Mouse (Mus musculus) hindbrain, postnatal 0 days (tissue): ENCODE data around the gene Gfod1. TPM values are rescaled to one million over a fixed set of nuclear protein-coding genes. Genes with fewer than 3 reads are reported as not detected.

ENCODE experiments used
- ATAC-seq: fragments of 200-750 bp; cut with Nextera tagmentation; 2 replicates; pipeline ENCODE4 v1.8.0; 2017; ENCODE audit warnings: mild to moderate bottlenecking, moderate TSS enrichment, moderate library complexity
- DNase-seq: peaks from one replicate; pipeline ENCODE4 v3.0.0-alpha.2; 2015; ENCODE audit warnings: low spot score
- H3K27ac ChIP-seq: fragments of 300-500 bp; sonication (generic); 2 replicates; pipeline ENCODE4 v1.5.1; 2014; ENCODE audit warnings: mild to moderate bottlenecking
- H3K27me3 ChIP-seq: fragments of 300-500 bp; sonication (generic); 2 replicates; pipeline ENCODE4 v1.6.1; 2014; ENCODE audit warnings: low read length, mixed read lengths; ENCODE audit not compliant: insufficient read depth
- H3K36me3 ChIP-seq: fragments of 300-500 bp; sonication (generic); 2 replicates; pipeline ENCODE4 v1.6.1; 2014; ENCODE audit warnings: low read length, mixed read lengths; ENCODE audit not compliant: insufficient read depth
- H3K4me1 ChIP-seq: fragments of 300-500 bp; sonication (generic); 2 replicates; pipeline ENCODE4 v1.6.1; 2014; ENCODE audit warnings: antibody characterized with exemption, low read length, mixed read lengths; ENCODE audit not compliant: insufficient read depth
- H3K4me2 ChIP-seq: fragments of 300-500 bp; sonication (generic); 2 replicates; pipeline ENCODE4 v1.6.1; 2014; ENCODE audit warnings: low read depth, mild to moderate bottlenecking, low read length, moderate library complexity, mixed read lengths
- H3K4me3 ChIP-seq: fragments of 300-500 bp; sonication (generic); 2 replicates; pipeline ENCODE4 v1.5.1; 2014; ENCODE audit warnings: low read length
- H3K9ac ChIP-seq: fragments of 300-500 bp; sonication (generic); replicated peaks from 2 replicates; pipeline ENCODE4 v1.6.1; 2014; ENCODE audit warnings: mild to moderate bottlenecking, low read length, moderate library complexity, mixed read lengths
- H3K9me3 ChIP-seq: fragments of 300-500 bp; sonication (generic); 2 replicates; pipeline ENCODE4 v1.6.1; 2016; ENCODE audit warnings: low read length, mixed read lengths
- CTCF ChIP-seq: IDR thresholded peaks from 2 replicates; pipeline ENCODE4 v1.5.1; 2016; ENCODE audit warnings: antibody characterized with exemption, control low read depth, low read depth
- WGBS: fragments of 180-500 bp; shearing (Covaris S2); extraction: QIAGEN DNeasy Blood & Tissue Kit; methylation state at CpG from one replicate; pipeline ENCODE4 v1.1.7; 2014; 5-methylcytosine and 5-hydroxymethylcytosine counted together
- polyA plus RNA-seq: library from polyadenylated mRNA; unstranded; fragments of >200 nt; fragmentation: Nextera tagmentation; extraction: Ambion mirVana; gene quantifications from 2 replicates; pipeline ENCODE4 v1.2.1, GENCODE M21; 2015
- total RNA-seq: library from RNA; depleted of rRNA; stranded (reverse); fragments of >200 nt; gene quantifications from 2 replicates; pipeline ENCODE4 v1.2.3, GENCODE M21; 2014

Gene Gfod1
- total and polyA plus RNA-seq, 2 experiments from 2014 or later = 2.6 to 26.3 TPM

- H3K4me1 ChIP-seq = no peaks in the 10 kb centered on the region
- no peak overlapping the region for H3K4me2 ChIP-seq
- no peak for TF ChIP-seq CTCF
- DNase-seq (no peak), ATAC-seq (no peak)
- H3K27me3 ChIP-seq = no peaks in the 10 kb centered on the region
- H3K27ac ChIP-seq = no peak overlapping the region
- H3K36me3 ChIP-seq = no peaks in the 10 kb centered on the region
- no peak overlapping the region for H3K4me3 ChIP-seq
- WGBS = 85% methylated on average over 2 of the region's 2 CpGs
- H3K9ac ChIP-seq = no peak overlapping the region
- no peaks in the 10 kb centered on the region for H3K9me3 ChIP-seq
Observed at GRCm38 (mm10) chr13:43256447-43256846, 47.5 kb downstream of the Gfod1 start.

GRCm38 (mm10) chr13:43253526-43253925 lies 50.4 kb downstream of the Gfod1 start:
- H3K27me3 ChIP-seq = no peaks in the 10 kb centered on the region
- no peaks in the 10 kb centered on the region for H3K9me3 ChIP-seq
- no peak overlapping the region for H3K4me2 ChIP-seq
- WGBS = 44% methylated on average over 5 of the region's 5 CpGs
- H3K4me1 ChIP-seq = no peaks in the 10 kb centered on the region
- H3K9ac ChIP-seq = no peak overlapping the region
- DNase-seq = no peak
- H3K36me3 ChIP-seq = no peaks in the 10 kb centered on the region
- no peak overlapping the region for H3K4me3 ChIP-seq
- no peak for TF ChIP-seq CTCF
- no peak for ATAC-seq
- no peak overlapping the region for H3K27ac ChIP-seq

GRCm38 (mm10) chr13:43252105-43252790 lies 51.7 kb downstream of the Gfod1 start:
- TF ChIP-seq CTCF = no peak

GRCm38 (mm10) chr13:43251391-43251790 lies 52.6 kb downstream of the Gfod1 start:
- TF ChIP-seq CTCF = no peak
- ATAC-seq (peak; percentile 62; the same call in 1 of the 2 replicates), DNase-seq (no peak)
- H3K4me1 ChIP-seq = no peaks in the 10 kb centered on the region
- H3K36me3 ChIP-seq = no peaks in the 10 kb centered on the region
- 63% methylated on average over 12 of the region's 12 CpGs for WGBS
- no peak overlapping the region for H3K4me3 ChIP-seq
- no peak overlapping the region for H3K27ac ChIP-seq
- H3K27me3 ChIP-seq = no peaks in the 10 kb centered on the region
- H3K9ac ChIP-seq = no peak overlapping the region
- no peaks in the 10 kb centered on the region for H3K9me3 ChIP-seq
- no peak overlapping the region for H3K4me2 ChIP-seq

More at GRCm38 (mm10) chr13:43252105-43252790, 51.7 kb downstream of the Gfod1 start:
- WGBS = 85% methylated on average over 8 of the region's 8 CpGs
- no peaks in the 10 kb centered on the region for H3K27me3 ChIP-seq
- DNase-seq = no peak
- no peaks in the 10 kb centered on the region for H3K4me1 ChIP-seq
- ATAC-seq = no peak
- H3K4me3 ChIP-seq = no peak overlapping the region
- H3K4me2 ChIP-seq = no peak overlapping the region
- H3K36me3 ChIP-seq = no peaks in the 10 kb centered on the region
- H3K9me3 ChIP-seq = no peaks in the 10 kb centered on the region
- H3K27ac ChIP-seq = no peak overlapping the region
- no peak overlapping the region for H3K9ac ChIP-seq

GRCm38 (mm10) chr13:43250653-43251052 lies 53.3 kb downstream of the Gfod1 start:
- H3K9ac ChIP-seq = no peak overlapping the region
- peak; percentile 49; the same call in 1 of the 2 replicates for ATAC-seq

GRCm38 (mm10) chr13:43250106-43250505 lies 53.9 kb downstream of the Gfod1 start:
- H3K27ac ChIP-seq = no peak overlapping the region
- TF ChIP-seq CTCF = no peak
- H3K27me3 ChIP-seq = no peaks in the 10 kb centered on the region

More at GRCm38 (mm10) chr13:43250653-43251052, 53.3 kb downstream of the Gfod1 start:
- Histone ChIP-seq H3K4me3 (no peak overlapping the region), H3K27ac (no peak overlapping the region), H3K9me3 (no peaks in the 10 kb centered on the region), H3K36me3 (no peaks in the 10 kb centered on the region), H3K27me3 (no peaks in the 10 kb centered on the region), H3K4me1 (no peaks in the 10 kb centered on the region), H3K4me2 (no peak overlapping the region)
- no peak for TF ChIP-seq CTCF
- WGBS = 82% methylated on average over 6 of the region's 6 CpGs
- DNase-seq = no peak

GRCm38 (mm10) chr13:43248381-43248780 lies 55.6 kb downstream of the Gfod1 start:
- TF ChIP-seq CTCF = no peak
- Histone ChIP-seq H3K4me1 (no peaks in the 10 kb centered on the region), H3K27me3 (no peaks in the 10 kb centered on the region), H3K27ac (no peak overlapping the region), H3K9me3 (no peaks in the 10 kb centered on the region), H3K4me2 (no peak overlapping the region), H3K4me3 (no peak overlapping the region), H3K9ac (no peak overlapping the region), H3K36me3 (no peaks in the 10 kb centered on the region)
- 95% methylated on average over 6 of the region's 6 CpGs for WGBS
- DNase-seq (no peak), ATAC-seq (no peak)

More at GRCm38 (mm10) chr13:43250106-43250505, 53.9 kb downstream of the Gfod1 start:
- Histone ChIP-seq H3K4me2 (no peak overlapping the region), H3K9me3 (no peaks in the 10 kb centered on the region), H3K9ac (no peak overlapping the region), H3K36me3 (no peaks in the 10 kb centered on the region), H3K4me3 (no peak overlapping the region), H3K4me1 (no peaks in the 10 kb centered on the region)
- WGBS = 83% methylated on average over 9 of the region's 9 CpGs
- DNase-seq = no peak
- no peak for ATAC-seq
